Mouse (Mus musculus): Measurements from ENCODE around the gene Polr2i.

DNA sequence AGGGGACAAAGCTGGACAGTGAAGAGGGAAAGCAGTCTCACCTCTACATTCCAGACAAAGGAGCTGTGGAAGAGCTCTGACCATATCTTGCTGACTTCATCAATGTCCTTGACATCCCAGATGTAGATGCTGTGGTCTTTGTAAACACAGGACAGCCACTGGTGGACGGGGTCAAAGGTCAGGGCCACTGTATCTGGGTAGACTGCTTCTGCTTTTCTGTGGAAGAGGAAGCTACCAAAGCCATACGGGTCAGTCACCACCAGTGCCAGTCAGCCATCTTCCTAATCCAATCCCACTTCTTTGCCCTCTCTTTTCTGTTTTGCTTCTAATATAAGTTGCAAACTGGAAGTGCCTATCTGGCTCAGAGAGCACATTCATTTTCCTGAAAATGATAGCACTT, 33.3 kb downstream of the Polr2i start:
- TF ChIP-seq EP300 (IDR thresholded peaks at IDR 0.05; ENCODE audit: low read depth), result no peak
- TF ChIP-seq CTCF (IDR thresholded peaks at IDR 0.05; ENCODE audit: low read depth), result no peak

Measured in heart, postnatal 0 days (tissue).